Mouse (Mus musculus) forebrain, embryonic 12.5 days (tissue): ENCODE measurements around the gene Tsr2. TPM values are rescaled to one million over a fixed set of nuclear protein-coding genes. Genes with fewer than 3 reads are reported as not detected.

Experiments used
- polyA plus RNA-seq: library from polyadenylated mRNA; unstranded; fragments of >200 nt; fragmentation: Nextera tagmentation; extraction: Ambion mirVana; gene quantifications from 2 replicates; pipeline ENCODE4 v1.2.1, GENCODE M21; 2016

Gene Tsr2
- polyA plus RNA-seq, 1 experiment from 2014 or later: 39.5 TPM

Other genes starting within 250 kb of the Tsr2 start
- gene Gnl3l, start 79.2 kb downstream of the Tsr2 start, polyA plus RNA-seq: 51.5 and 56.8 TPM in 2 replicates
- gene Fgd1, start 50.4 kb downstream of the Tsr2 start, polyA plus RNA-seq: 12.0 and 12.3 TPM in 2 replicates
- 17.0 and 20.1 TPM in 2 replicates for gene Wnk3, start 101.5 kb upstream of the Tsr2 start, polyA plus RNA-seq
- 4.3 and 5.7 TPM in 2 replicates for gene Fam120c, start 247.6 kb upstream of the Tsr2 start, polyA plus RNA-seq